Mouse (Mus musculus): ENCODE data around the gene Gsdma.

- TF ChIP-seq CTCF (IDR thresholded peaks at IDR 0.05; ENCODE audit: control insufficient read depth, insufficient read depth, insufficient read length) (peak; percentile 78), MYOG (IDR thresholded peaks at IDR 0.05; ENCODE audit: control insufficient read depth, extremely low read depth, insufficient read length) (no peak)
These were observed 53.8 kb downstream of the Gsdma start for GRCm38 (mm10) chr11:98717904-98718303.

All from C2C12 (cell line).